Mouse (Mus musculus) bone marrow macrophage, adult 2 months (primary cell): Measurements from ENCODE around the gene Smg5.

Experiments
- CTCF ChIP-seq: IDR thresholded peaks from 2 replicates; pipeline ENCODE4 v1.5.1; 2012; ENCODE audit warnings: low read depth, mild to moderate bottlenecking, low read length, moderate library complexity
- POLR2A ChIP-seq: IDR thresholded peaks from 2 replicates; pipeline ENCODE4 v1.6.1; 2012; ENCODE audit warnings: mild to moderate bottlenecking, low read depth, low read length, borderline replicate concordance

DNA sequence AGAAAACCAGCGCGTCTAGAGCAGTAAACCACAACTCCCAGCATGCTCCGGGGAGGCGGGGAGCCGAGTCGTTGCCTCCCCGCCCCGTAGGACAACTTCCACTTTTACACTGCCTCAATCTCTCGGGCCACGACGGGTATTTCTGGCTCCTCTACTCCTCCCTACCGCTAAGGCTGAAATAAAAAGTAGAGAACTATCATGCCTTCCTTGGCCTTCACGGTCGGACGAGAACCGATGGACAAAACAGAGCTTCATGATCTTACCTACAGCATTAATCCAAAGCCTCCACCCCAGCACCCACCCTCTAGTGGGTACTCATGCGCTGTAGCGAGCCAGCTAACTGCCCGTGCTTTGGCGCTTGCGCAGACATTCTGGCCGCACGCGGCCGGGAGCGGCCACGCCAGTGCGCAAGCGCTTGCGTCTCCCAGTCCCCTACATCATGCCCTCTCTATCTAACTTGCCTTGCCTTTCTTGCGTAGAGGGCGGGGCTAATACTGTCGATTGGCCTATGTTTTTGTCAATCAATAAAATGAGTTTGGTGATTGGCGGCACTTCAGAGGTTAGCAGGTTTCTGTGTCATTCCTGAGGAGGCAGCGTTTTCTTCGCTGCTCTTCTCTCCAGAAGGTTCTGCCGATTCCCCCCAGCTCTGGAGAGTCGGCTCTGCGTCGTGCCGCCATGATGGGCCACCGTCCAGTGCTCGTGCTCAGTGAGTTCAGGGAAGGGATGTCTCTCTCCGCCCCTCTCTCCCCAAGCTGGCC lies 39.3 kb upstream of the Smg5 start, which contains the start of the genes Tsacc and Cct3:
- TF ChIP-seq CTCF (no peak), POLR2A (no peak)
